Mouse (Mus musculus): ENCODE measurements around the gene Gm10961.

GRCm38 (mm10) chr3:107582130-107582874, 48.8 kb upstream of the Gm10961 start:
- TF ChIP-seq CTCF (IDR thresholded peaks at IDR 0.05; ENCODE audit: low read depth): no peak
- no peak for TF ChIP-seq EP300 (optimal IDR thresholded peaks at IDR 0.05)

Measured in stomach, postnatal 0 days (tissue).